Mouse (Mus musculus) midbrain, embryonic 14.5 days (tissue): ENCODE results near the gene Ttc28. TPM values are rescaled to one million over a fixed set of nuclear protein-coding genes. Genes with fewer than 3 reads are reported as not detected.

Source experiments
- ATAC-seq: fragments of 200-750 bp; cut with Nextera tagmentation; 2 replicates; pipeline ENCODE4 v1.8.0; 2017; ENCODE audit warnings: moderate number of reproducible peaks, moderate library complexity; ENCODE audit not compliant: low FRiP score, low TSS enrichment
- DNase-seq: peaks from one replicate; pipeline ENCODE4 v3.0.0-alpha.2; 2015
- H3K27ac ChIP-seq: fragments of 300-500 bp; sonication (generic); replicated peaks from 2 replicates; pipeline ENCODE4 v1.5.1; 2014; ENCODE audit warnings: mild to moderate bottlenecking, low read depth, low read length, moderate library complexity
- H3K27me3 ChIP-seq: fragments of 300-500 bp; sonication (generic); 2 replicates; pipeline ENCODE4 v1.6.1; 2014; ENCODE audit warnings: low read length, control low read depth, mixed read lengths; ENCODE audit not compliant: control insufficient read depth, insufficient read depth
- H3K36me3 ChIP-seq: fragments of 300-500 bp; sonication (generic); 2 replicates; pipeline ENCODE4 v1.6.1; 2014; ENCODE audit warnings: low read length, control low read depth; ENCODE audit not compliant: control insufficient read depth, insufficient read depth
- H3K4me1 ChIP-seq: fragments of 300-500 bp; sonication (generic); 2 replicates; pipeline ENCODE4 v1.6.1; 2014; ENCODE audit warnings: mild to moderate bottlenecking, antibody characterized with exemption, low read length, control low read depth; ENCODE audit not compliant: control insufficient read depth, insufficient read depth
- H3K4me2 ChIP-seq: fragments of 300-500 bp; sonication (generic); 2 replicates; pipeline ENCODE4 v1.6.1; 2014; ENCODE audit warnings: mild to moderate bottlenecking, low read length, moderate library complexity
- H3K4me3 ChIP-seq: fragments of 300-500 bp; sonication (generic); replicated peaks from 2 replicates; pipeline ENCODE4 v1.5.1; 2014; ENCODE audit warnings: low read depth, low read length
- H3K9ac ChIP-seq: fragments of 300-500 bp; sonication (generic); replicated peaks from 2 replicates; pipeline ENCODE4 v1.6.1; 2014; ENCODE audit warnings: mild to moderate bottlenecking, low read length, moderate library complexity
- H3K9me3 ChIP-seq: fragments of 300-500 bp; sonication (generic); 2 replicates; pipeline ENCODE4 v1.6.1; 2016; ENCODE audit warnings: low read length, control low read depth, mixed read lengths; ENCODE audit not compliant: control insufficient read depth
- WGBS: fragments of 180-500 bp; shearing (Covaris S2); extraction: QIAGEN DNeasy Blood & Tissue Kit; methylation state at CpG from one replicate; pipeline ENCODE4 v1.1.7; 2014; 5-methylcytosine and 5-hydroxymethylcytosine counted together
- polyA plus RNA-seq: library from polyadenylated mRNA; unstranded; fragments of >200 nt; fragmentation: Nextera tagmentation; extraction: Ambion mirVana; gene quantifications from 2 replicates; pipeline ENCODE4 v1.2.1, GENCODE M21; 2014

The Ttc28 gene
- polyA plus RNA-seq, 1 experiment from 2014 or later, result 30.9 TPM

GRCm38 (mm10) chr5:111046841-111047476 lies 167.4 kb downstream of the Ttc28 start:
- Histone ChIP-seq H3K4me1 (peaks cover 50% of the 10 kb centered on the region), H3K27me3 (no peaks in the 10 kb centered on the region), H3K36me3 (no peaks in the 10 kb centered on the region), H3K27ac (0 out of 2 replicates have a peak overlapping the region, but pooled peaks have one; percentile 13), H3K4me2 (no peak overlapping the region), H3K9ac (no peak overlapping the region), H3K9me3 (no peaks in the 10 kb centered on the region), H3K4me3 (no peak overlapping the region)
- DNase-seq, result no peak
- no peak for ATAC-seq
- WGBS, result 46% methylated on average over 14 of the region's 14 CpGs

- no peak overlapping the region for H3K9ac ChIP-seq
- no peaks in the 10 kb centered on the region for H3K9me3 ChIP-seq
- H3K36me3 ChIP-seq, result no peaks in the 10 kb centered on the region
- no peak overlapping the region for H3K27ac ChIP-seq
- no peak for DNase-seq
- H3K27me3 ChIP-seq, result no peaks in the 10 kb centered on the region
- peaks cover 49% of the 10 kb centered on the region for H3K4me1 ChIP-seq
- H3K4me2 ChIP-seq, result no peak overlapping the region
- H3K4me3 ChIP-seq, result no peak overlapping the region
- 93% methylated on average over 5 of the region's 5 CpGs for WGBS
- ATAC-seq, result no peak
Measured at GRCm38 (mm10) chr5:111048036-111048435, 168.4 kb downstream of the Ttc28 start.

- H3K27ac ChIP-seq, result no peak overlapping the region
- no peak overlapping the region for H3K4me3 ChIP-seq
- H3K4me2 ChIP-seq, result no peak overlapping the region
- H3K4me1 ChIP-seq, result peaks cover 47% of the 10 kb centered on the region
- no peaks in the 10 kb centered on the region for H3K9me3 ChIP-seq
- ATAC-seq (no peak), DNase-seq (no peak)
- WGBS, result 93% methylated on average over 4 of the region's 4 CpGs
- no peaks in the 10 kb centered on the region for H3K27me3 ChIP-seq
- H3K9ac ChIP-seq, result no peak overlapping the region
- no peaks in the 10 kb centered on the region for H3K36me3 ChIP-seq
Measured at GRCm38 (mm10) chr5:111049584-111049983, 170.0 kb downstream of the Ttc28 start.

GRCm38 (mm10) chr5:111050135-111050534 lies 170.5 kb downstream of the Ttc28 start:
- ATAC-seq (no peak), DNase-seq (no peak)
- Histone ChIP-seq H3K36me3 (no peaks in the 10 kb centered on the region), H3K9me3 (no peaks in the 10 kb centered on the region), H3K27me3 (no peaks in the 10 kb centered on the region), H3K9ac (no peak overlapping the region), H3K4me1 (peaks cover 47% of the 10 kb centered on the region), H3K27ac (no peak overlapping the region), H3K4me3 (no peak overlapping the region), H3K4me2 (no peak overlapping the region)
- WGBS, result 77% methylated on average over 9 of the region's 9 CpGs

GRCm38 (mm10) chr5:111054380-111054779 lies 174.8 kb downstream of the Ttc28 start:
- no peaks in the 10 kb centered on the region for H3K27me3 ChIP-seq
- peak overlapping the region; percentile 84 for H3K27ac ChIP-seq
- H3K36me3 ChIP-seq, result no peaks in the 10 kb centered on the region
- WGBS, result 29% methylated on average over 9 of the region's 9 CpGs
- no peak overlapping the region for H3K9ac ChIP-seq
- no peaks in the 10 kb centered on the region for H3K9me3 ChIP-seq
- H3K4me3 ChIP-seq, result no peak overlapping the region
- H3K4me2 ChIP-seq, result peak overlapping the region; percentile 47
- ATAC-seq, result no peak
- no peak for DNase-seq
- peaks cover 54% of the 10 kb centered on the region for H3K4me1 ChIP-seq

GRCm38 (mm10) chr5:111054848-111055428 lies 175.3 kb downstream of the Ttc28 start:
- peak; percentile 25; the same call in 1 of the 2 replicates for ATAC-seq
- peak; percentile 76 for DNase-seq

GRCm38 (mm10) chr5:111055507-111055906 lies 175.9 kb downstream of the Ttc28 start:
- WGBS, result 27% methylated on average over 8 of the region's 8 CpGs
- Histone ChIP-seq H3K27ac (peak overlapping the region; percentile 84), H3K4me3 (0 out of 2 replicates have a peak overlapping the region, but pooled peaks have one; percentile 8), H3K9me3 (no peaks in the 10 kb centered on the region), H3K4me1 (peaks cover 54% of the 10 kb centered on the region), H3K4me2 (peak overlapping the region; percentile 47), H3K9ac (no peak overlapping the region; the same call in 1 of the 2 replicates), H3K36me3 (no peaks in the 10 kb centered on the region), H3K27me3 (no peaks in the 10 kb centered on the region)
- DNase-seq (no peak), ATAC-seq (no peak)

More at GRCm38 (mm10) chr5:111054848-111055428, 175.3 kb downstream of the Ttc28 start:
- Histone ChIP-seq H3K9ac (no peak overlapping the region; the same call in 1 of the 2 replicates), H3K4me2 (peak overlapping the region; percentile 47), H3K27ac (peak overlapping the region; percentile 84), H3K36me3 (no peaks in the 10 kb centered on the region), H3K4me3 (0 out of 2 replicates have a peak overlapping the region, but pooled peaks have one; percentile 8), H3K9me3 (no peaks in the 10 kb centered on the region), H3K4me1 (peaks cover 54% of the 10 kb centered on the region), H3K27me3 (no peaks in the 10 kb centered on the region)
- WGBS, result 11% methylated on average over 17 of the region's 17 CpGs

- DNase-seq (no peak), ATAC-seq (peak; percentile 34; the same call in 1 of the 2 replicates)
- Histone ChIP-seq H3K9ac (no peak overlapping the region), H3K4me1 (peaks cover 54% of the 10 kb centered on the region), H3K27ac (peak overlapping the region; percentile 32; the same call in 1 of the 2 replicates), H3K9me3 (no peaks in the 10 kb centered on the region), H3K27me3 (no peaks in the 10 kb centered on the region), H3K4me2 (no peak overlapping the region), H3K4me3 (no peak overlapping the region), H3K36me3 (no peaks in the 10 kb centered on the region)
- 50% methylated on average over 7 of the region's 7 CpGs for WGBS
Measured at GRCm38 (mm10) chr5:111057084-111057483, 177.5 kb downstream of the Ttc28 start.
